Mouse (Mus musculus) G1E (cell line): Measurements from ENCODE around the gene Erv3.

Source experiments
- CTCF ChIP-seq: IDR thresholded peaks from 2 replicates; pipeline ENCODE4 v1.5.1; 2012; ENCODE audit warnings: low read depth, low read length, inconsistent platforms, mixed read lengths
- GATA1 ChIP-seq: IDR thresholded peaks from 2 replicates; pipeline ENCODE4 v1.6.1; 2012; ENCODE audit warnings: borderline replicate concordance, low read length, inconsistent platforms, mixed read lengths
- POLR2AphosphoS5 ChIP-seq: IDR thresholded peaks from 2 replicates; pipeline ENCODE4 v1.6.1; 2012; ENCODE audit warnings: low read depth, low read length, inconsistent platforms; ENCODE audit not compliant: insufficient replicate concordance
- TAL1 ChIP-seq: conservative IDR thresholded peaks from 2 replicates; pipeline ENCODE4 v1.6.1; 2012; ENCODE audit warnings: low read depth, low read length, inconsistent platforms, mixed read lengths

GRCm38 (mm10) chr2:131825498-131825897 lies 34.0 kb downstream of the Erv3 start:
- TF ChIP-seq CTCF: no peak
- no peak for TF ChIP-seq GATA1
- peak; percentile 71 for TF ChIP-seq TAL1
- TF ChIP-seq POLR2AphosphoS5: no peak
